Mouse (Mus musculus): ENCODE data around the gene Spata20.

Spata20 gene

DNA sequence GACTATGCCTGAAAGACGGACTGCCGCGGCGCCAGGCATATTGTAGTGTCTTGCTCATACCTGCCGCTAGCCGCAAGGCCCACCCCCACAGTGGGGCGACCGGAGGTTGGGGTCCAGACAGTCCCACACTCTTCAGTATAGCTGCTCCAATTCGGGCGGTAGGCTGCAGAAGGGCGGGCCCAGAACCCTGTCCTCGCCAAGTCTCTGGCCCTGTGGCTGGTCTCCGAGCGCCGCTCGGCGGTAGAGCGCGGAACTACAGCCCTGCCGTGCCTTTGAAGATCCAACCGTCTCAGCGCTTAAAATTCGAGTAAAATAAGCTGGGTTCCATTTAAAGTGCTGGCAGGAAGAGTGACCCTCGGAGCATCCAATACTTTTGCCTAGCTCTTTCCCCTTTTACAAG lies at the start of gene Spata20:
Gene Spata20 (minus strand): TSS at position 179 of the 400 bp plus-strand sequence.
- DNase-seq, result peak; percentile 90

DNA sequence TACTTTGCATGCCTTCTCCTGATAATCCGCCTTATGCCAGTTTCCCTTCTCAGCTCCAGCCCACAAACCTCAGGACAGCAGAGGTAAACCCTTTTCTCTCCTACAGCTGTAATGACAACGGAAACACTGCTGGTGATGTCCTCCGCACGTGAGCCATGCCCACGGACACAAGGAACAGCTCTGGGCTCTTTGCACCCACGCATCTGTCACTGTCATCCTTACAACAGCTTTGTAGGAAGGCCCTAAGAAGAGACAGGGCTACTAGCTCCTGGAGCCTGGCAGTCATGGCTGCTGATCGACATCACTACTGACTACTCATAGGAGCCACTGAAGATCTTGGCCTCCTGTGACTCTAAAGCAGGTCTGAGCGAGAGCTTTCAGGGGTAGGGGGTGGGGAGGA lies 47.2 kb upstream of the Spata20 start:
- no peak for DNase-seq

GRCm38 (mm10) chr11:94528879-94529278 lies 42.9 kb upstream of the Spata20 start:
- DNase-seq, result no peak

DNA sequence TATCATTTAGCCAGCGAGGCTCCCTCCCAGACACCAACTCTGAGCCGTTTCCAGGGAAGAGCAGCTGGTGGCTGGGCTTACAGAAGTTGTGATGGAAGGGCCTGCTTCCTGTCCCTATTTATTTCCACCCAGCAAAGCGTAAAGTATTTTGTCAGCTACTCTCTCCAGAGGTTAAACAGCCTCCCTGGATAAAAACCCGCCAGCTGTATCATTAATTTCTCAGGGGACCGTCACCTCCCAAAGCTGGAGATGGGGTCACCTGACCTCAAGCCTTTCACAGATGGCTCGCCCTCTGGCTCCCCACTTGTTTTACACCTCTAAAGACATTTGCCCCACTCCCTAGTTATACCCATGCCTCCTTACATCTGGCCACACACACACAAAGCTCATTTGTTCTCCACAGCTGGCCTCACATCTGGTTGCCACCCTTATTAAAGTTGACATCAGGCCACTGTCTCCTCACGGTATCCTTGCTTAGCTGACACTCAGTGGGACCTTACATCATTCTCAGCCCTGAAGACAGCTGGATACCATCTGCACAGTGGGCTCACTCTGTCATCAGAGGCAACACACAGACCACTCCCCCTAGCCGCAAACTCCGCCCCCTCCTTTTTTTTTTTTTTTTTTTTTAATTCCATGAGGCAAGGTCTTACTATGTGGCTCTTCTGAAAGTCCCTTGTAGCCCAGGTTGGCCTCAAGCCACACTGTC lies 40.3 kb upstream of the Spata20 start:
- no peak for DNase-seq

DNA sequence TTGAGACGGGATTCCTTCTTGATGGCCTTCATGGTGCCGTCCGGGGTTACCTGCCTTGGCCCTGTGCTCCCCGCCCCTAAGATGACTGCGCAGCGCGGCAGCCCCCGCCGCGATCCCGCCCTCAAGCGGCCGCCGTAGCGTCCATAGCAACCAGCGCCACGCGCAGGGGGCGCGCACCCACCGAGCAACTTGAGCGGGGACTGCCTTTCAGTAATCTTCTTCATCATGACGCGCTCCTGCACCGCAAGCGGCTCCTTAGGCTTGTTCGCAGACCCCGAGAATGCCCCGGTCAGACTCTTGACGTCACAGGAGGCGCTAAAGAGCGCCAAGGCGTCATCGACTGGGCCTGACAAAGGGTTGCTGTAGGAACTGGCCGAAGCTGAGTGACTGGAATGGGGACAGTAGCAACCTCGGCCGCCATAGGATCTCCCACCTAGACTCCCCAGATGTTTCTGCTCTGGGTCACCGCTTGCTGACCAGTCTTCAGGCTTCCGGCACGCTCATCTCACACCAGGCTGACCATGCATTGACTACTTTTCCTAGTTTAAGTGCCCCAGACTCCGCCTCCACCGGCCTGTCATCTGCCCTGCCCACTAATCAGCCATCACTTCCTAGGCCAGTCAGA lies 35.4 kb upstream of the Spata20 start, which contains the start of gene Mycbpap:
Gene Mycbpap (minus strand): TSS at position 524 of the 625 bp plus-strand sequence.
- peak; percentile 78 for DNase-seq

DNA sequence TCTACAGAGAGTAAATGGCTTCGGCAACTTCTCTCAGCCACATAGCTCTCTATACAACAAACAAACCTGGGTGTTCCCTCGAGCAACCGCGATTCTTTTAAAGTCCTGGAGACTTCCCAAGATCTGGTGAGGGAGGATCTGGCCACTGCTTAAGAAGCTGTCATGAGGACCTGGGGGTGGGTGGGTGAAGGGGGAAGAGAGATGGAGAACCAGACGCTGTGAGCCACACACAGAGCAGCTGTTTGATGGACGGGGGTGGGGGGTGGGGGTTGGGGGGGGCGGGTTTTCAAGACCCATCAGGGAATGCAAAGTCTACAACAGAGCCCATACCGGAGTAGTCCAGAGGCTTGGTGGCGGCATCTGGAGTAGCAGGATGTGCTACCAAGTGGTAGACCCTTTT lies 27.5 kb upstream of the Spata20 start:
- DNase-seq, result no peak

- no peak for DNase-seq
Observed at GRCm38 (mm10) chr11:94508976-94509375, 23.0 kb upstream of the Spata20 start.

- DNase-seq, result no peak
Observed at GRCm38 (mm10) chr11:94501482-94501881, 15.5 kb upstream of the Spata20 start.

DNA sequence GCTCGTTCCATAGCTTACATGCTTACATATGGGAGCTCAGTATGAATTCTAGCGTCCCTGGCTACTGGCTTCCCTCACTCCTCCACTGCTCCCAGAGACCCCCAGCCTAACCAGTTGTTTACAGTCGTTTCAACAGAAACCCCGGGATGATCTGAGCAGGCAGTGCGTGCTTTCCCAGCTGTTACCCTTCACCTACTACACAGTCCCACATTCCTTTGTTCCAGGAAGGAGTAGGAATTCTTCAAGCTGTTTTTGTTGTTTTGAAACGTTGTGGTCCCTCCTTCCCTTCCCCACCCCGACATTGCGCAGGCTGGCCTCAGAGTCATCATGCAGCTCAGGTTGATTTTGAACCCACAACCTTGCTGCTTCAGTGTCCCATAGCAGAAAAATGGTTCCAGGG lies 14.4 kb upstream of the Spata20 start:
- no peak for DNase-seq

DNA sequence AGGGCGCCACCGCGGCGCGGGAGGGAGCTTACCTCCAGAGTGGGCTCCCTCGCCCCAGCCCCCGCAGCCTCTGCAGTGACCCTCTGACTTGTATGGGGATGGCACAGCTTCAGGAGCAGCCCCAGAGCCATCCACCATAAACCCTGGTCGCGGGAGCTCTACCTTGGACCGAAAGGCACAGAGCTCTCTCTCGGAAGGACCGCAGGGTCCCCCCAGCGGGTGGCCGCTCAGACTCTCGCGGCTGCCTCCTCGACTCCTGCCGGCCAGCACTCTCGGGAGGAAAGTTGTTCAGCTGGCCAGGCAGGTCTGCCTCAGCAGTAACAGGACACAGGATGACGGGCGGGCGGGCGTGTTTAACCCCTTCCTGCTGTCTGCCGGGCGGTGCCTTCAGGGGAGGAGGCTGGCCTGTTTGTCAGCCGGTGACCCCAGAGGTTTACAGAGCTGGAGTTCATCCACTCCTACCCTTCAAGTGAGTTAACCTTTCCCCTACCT lies 13.7 kb upstream of the Spata20 start, which contains the start of gene Epn3:
Gene Epn3 (minus strand): TSS at position 314 of the 492 bp plus-strand sequence.
- DNase-seq, result peak; percentile 74

GRCm38 (mm10) chr11:94499035-94499434 lies 13.1 kb upstream of the Spata20 start:
- DNase-seq, result no peak

DNA sequence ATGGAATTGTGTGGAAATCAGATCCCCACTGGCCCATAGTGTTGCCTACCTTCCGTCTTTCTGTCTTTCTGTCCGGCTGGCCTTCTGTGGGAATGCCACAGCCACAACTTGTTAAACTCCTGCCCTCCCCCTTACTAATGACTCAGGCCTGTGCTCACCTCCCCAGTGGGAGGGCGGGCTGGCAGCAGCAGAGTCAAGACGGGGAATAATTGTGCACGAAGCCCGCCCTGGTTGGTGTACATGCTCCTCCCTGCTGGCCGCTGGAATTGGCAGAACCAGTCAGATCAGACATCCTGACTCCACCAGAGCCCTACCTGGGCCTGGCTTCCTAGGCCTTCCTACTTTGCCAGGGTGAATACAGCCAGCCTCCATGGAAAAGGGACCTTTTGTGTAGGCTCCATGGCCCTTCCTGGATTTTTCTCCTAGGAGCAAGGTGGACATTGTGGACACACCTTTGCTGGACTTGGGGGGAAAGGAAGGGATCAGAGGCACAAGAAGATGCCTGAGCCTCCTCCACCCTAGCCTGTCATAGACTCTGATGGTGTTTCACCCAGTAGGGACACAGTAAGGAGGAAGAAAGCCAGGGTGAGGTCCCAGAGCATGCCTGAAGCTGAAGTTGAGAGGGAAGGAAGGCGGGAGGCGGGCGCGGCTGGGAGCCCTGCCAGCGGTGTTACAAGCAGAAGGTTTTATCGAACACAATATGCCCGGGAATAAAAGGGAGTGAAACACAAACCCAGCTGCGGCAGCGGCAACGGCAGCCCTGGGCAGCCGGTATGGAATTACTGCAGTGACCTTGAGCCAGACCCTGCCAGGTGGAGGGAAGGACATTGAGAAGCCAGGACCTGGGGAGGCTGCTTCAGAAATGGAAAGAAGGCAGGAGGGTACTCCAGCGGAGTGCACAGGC lies 12.4 kb upstream of the Spata20 start:
- DNase-seq, result peak; percentile 81

- no peak for DNase-seq
Observed at GRCm38 (mm10) chr11:94495415-94495814, 9.4 kb upstream of the Spata20 start.

- DNase-seq, result no peak
Observed at GRCm38 (mm10) chr11:94491749-94492099, 5.7 kb upstream of the Spata20 start.

DNA sequence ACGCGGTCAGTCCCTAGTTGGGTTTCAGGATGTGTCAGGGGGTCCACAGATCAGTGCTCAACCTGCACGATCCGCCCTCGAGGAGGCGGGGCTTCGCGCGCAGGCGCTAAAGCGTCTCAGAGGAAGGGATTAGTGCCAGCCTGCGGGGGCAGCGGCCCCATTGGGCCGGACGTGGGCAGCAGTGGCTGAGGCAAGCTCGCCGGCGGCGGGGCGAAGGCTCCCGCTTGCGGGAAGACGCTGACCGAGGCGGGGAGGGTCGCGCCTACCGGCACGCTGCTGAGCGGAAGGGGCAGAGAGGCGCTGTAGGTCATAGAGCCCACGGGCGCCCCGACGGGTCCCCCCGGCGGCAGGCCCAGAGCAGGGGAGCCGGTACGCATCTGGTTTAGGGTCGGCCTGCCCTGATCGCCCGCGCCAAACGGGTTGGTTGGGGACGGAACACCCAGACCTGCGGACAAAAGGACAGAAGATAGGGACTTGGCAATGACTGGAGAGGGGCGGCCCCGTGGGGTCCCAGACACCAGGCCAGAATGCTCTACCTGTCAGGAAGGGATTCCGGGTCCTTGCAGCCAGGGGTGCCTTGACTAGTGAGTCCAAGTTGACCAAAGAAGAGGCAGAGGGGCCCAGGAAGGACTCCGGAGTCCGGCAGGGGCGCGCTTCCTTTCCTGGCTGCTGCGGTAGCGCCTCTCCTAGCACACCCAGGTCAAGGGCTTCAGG lies 5.2 kb upstream of the Spata20 start:
- DNase-seq, result peak; percentile 77

- no peak for DNase-seq
Observed at GRCm38 (mm10) chr11:94489745-94490144, 3.8 kb upstream of the Spata20 start.

GRCm38 (mm10) chr11:94488767-94489533 lies 3.0 kb upstream of the Spata20 start:
- DNase-seq, result no peak

DNA sequence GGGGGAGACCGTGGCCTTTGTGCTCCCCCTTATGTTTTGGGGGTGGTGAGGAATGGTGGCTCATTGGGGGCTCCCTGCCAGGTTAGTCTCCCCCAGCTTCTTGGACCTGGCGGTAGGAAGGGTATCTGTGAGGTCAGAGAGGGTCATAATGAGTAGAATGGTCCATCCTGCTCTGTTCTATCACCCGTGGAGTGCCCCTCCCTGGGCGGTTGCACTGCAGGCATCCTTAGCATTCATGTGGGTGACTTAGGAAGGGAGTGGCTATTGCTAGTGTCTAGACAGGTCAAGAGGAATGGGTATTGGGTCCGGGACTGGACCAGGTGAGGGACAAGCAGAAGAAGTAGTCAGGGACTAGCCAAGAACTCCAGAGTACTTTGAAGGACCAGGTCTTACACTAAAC lies 756 bp downstream of the Spata20 start:
- DNase-seq, result no peak

DNA sequence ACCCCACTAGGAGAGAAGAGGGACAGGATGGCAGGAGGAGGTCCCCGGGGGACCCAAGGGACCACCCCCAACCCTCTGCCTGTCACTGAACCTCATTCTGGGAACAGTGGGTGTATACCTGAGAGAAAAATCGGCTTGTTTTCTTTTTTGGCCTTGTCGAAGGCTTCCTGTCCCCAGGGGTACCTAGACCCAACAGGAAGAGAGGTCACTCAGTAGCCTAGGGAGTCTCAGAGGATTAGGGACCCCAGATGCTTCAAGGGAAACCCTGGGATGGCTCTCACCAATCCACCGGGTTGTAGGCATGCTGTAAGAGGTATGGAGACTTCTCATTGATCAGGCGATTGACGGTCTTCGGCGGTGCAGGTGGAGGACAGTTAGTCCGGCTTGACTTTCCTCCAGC lies 1.3 kb downstream of the Spata20 start:
- no peak for DNase-seq

- no peak for DNase-seq
Observed at GRCm38 (mm10) chr11:94483921-94484320, 2.1 kb downstream of the Spata20 start.

- no peak for DNase-seq
Observed at GRCm38 (mm10) chr11:94483436-94483835, 2.5 kb downstream of the Spata20 start.

- DNase-seq, result no peak
Observed at GRCm38 (mm10) chr11:94482738-94483137, 3.2 kb downstream of the Spata20 start.

All from kidney, postnatal 14 days (tissue).